Mouse (Mus musculus) MEL (cell line): ENCODE measurements around the gene Fam43a. TPM values are rescaled to one million over a fixed set of nuclear protein-coding genes. Genes with fewer than 3 reads are reported as not detected.

Experiments
- DNase-seq: peaks from one replicate; pipeline ENCODE4 v3.0.0; 2011; ENCODE audit warnings: low read depth, low spot score
- H3K27ac ChIP-seq: 2 replicates; pipeline ENCODE4 v1.5.1; 2012; ENCODE audit warnings: low read depth, mild to moderate bottlenecking, control low read depth, low read length, moderate library complexity; ENCODE audit not compliant: control insufficient read depth
- H3K27me3 ChIP-seq, 2 experiments: fragments of 150-350 bp in 1 of 2; sonication (generic) in 1 of 2; 2 replicates each; pipeline ENCODE4 v1.6.1; 2012; ENCODE audit warnings: low read length in 2 of 2, mild to moderate bottlenecking in 2 of 2, improper control_type of control experiment in 1 of 2, moderate library complexity in 1 of 2; ENCODE audit not compliant: insufficient read depth in 2 of 2, control insufficient read depth in 1 of 2
- H3K36me3 ChIP-seq, 2 experiments: 2 replicates each; pipeline ENCODE4 v1.6.1; 2012 to 2014; ENCODE audit warnings: low read length in 2 of 2, improper control_type of control experiment in 1 of 2, inconsistent platforms in 1 of 2, mild to moderate bottlenecking in 1 of 2; ENCODE audit not compliant: insufficient read depth in 2 of 2, control insufficient read depth in 1 of 2
- H3K4me1 ChIP-seq, 2 experiments: fragments of 150-350 bp in 1 of 2; sonication (generic) in 1 of 2; 2 replicates each; pipeline ENCODE4 v1.6.1; 2012; ENCODE audit warnings: low read length in 2 of 2, improper control_type of control experiment in 1 of 2, mild to moderate bottlenecking in 1 of 2; ENCODE audit not compliant: insufficient read depth in 2 of 2, control insufficient read depth in 1 of 2
- H3K4me3 ChIP-seq, 2 experiments: fragments of 150-350 bp in 1 of 2; sonication (generic) in 1 of 2; 2 replicates each; pipeline ENCODE4 v1.5.1; 2012; ENCODE audit warnings: low read depth in 2 of 2, low read length in 2 of 2, mild to moderate bottlenecking in 2 of 2, moderate library complexity in 2 of 2, control low read depth in 1 of 2, improper control_type of control experiment in 1 of 2; ENCODE audit not compliant: control insufficient read depth in 1 of 2, insufficient read depth in 1 of 2
- H3K79me2 ChIP-seq: 2 replicates; pipeline ENCODE4 v1.6.1; 2012; ENCODE audit warnings: mild to moderate bottlenecking, low read length, moderate library complexity; ENCODE audit not compliant: control insufficient read depth, poor library complexity, insufficient read depth
- H3K9ac ChIP-seq: 2 replicates; pipeline ENCODE4 v1.6.1; 2012; ENCODE audit warnings: low read depth, mild to moderate bottlenecking, control low read depth, low read length, moderate library complexity; ENCODE audit not compliant: control insufficient read depth, poor library complexity, severe bottlenecking
- H3K9me3 ChIP-seq: fragments of 150-350 bp; sonication (generic); replicated peaks from 2 replicates; pipeline ENCODE4 v1.6.1; 2012; ENCODE audit warnings: mild to moderate bottlenecking, low read length, improper control_type of control experiment, moderate library complexity; ENCODE audit not compliant: insufficient read depth
- CHD1 ChIP-seq: IDR thresholded peaks from 2 replicates; pipeline ENCODE4 v1.6.1; 2012; ENCODE audit warnings: low read depth, mild to moderate bottlenecking, inconsistent platforms, low read length, improper control_type of control experiment
- CHD2 ChIP-seq: IDR thresholded peaks from 2 replicates; pipeline ENCODE4 v1.6.1; 2011; ENCODE audit warnings: low read length, improper control_type of control experiment
- CTCF ChIP-seq, 3 experiments: IDR thresholded peaks in 2 of 3; conservative IDR thresholded peaks in 1 of 3; 2 replicates each; pipeline ENCODE4 v1.5.1; 2011 to 2012; ENCODE audit warnings: low read length in 3 of 3, low read depth in 2 of 3, mild to moderate bottlenecking in 2 of 3, improper control_type of control experiment in 1 of 3, inconsistent platforms in 1 of 3, mixed read lengths in 1 of 3, moderate library complexity in 1 of 3; ENCODE audit not compliant: control insufficient read depth in 1 of 3, insufficient read depth in 1 of 3, poor library complexity in 1 of 3, severe bottlenecking in 1 of 3
- ELF1 ChIP-seq: IDR thresholded peaks from 2 replicates; pipeline ENCODE4 v1.6.1; 2014; ENCODE audit warnings: low read depth, mild to moderate bottlenecking, inconsistent platforms, low read length, improper control_type of control experiment, moderate library complexity
- EP300 ChIP-seq, 2 experiments: IDR thresholded peaks; 2 replicates each; pipeline ENCODE4 v1.6.1; 2011; ENCODE audit warnings: improper control_type of control experiment in 2 of 2, low read length in 2 of 2, low read depth in 1 of 2, mild to moderate bottlenecking in 1 of 2
- ETS1 ChIP-seq: IDR thresholded peaks from 2 replicates; pipeline ENCODE4 v1.6.1; 2012; ENCODE audit warnings: low read depth, mild to moderate bottlenecking, inconsistent platforms, low read length, improper control_type of control experiment, moderate library complexity
- GABPA ChIP-seq: IDR thresholded peaks from 2 replicates; pipeline ENCODE4 v1.6.1; 2012; ENCODE audit warnings: low read depth, mild to moderate bottlenecking, inconsistent platforms, low read length, improper control_type of control experiment, moderate library complexity
- GATA1 ChIP-seq: IDR thresholded peaks from 2 replicates; pipeline ENCODE4 v1.6.1; 2011; ENCODE audit warnings: low read depth, low read length, improper control_type of control experiment
- JUND ChIP-seq: IDR thresholded peaks from 2 replicates; pipeline ENCODE4 v1.6.1; 2011; ENCODE audit warnings: low read depth, mild to moderate bottlenecking, improper control_type of control experiment, low read length
- KAT2A ChIP-seq: conservative IDR thresholded peaks from 2 replicates; pipeline ENCODE4 v1.6.1; 2012; ENCODE audit warnings: low read depth, low read length, improper control_type of control experiment, inconsistent platforms
- MAFK ChIP-seq: IDR thresholded peaks from 2 replicates; pipeline ENCODE4 v1.6.1; 2011; ENCODE audit warnings: low read depth, mild to moderate bottlenecking, low read length, improper control_type of control experiment, borderline replicate concordance
- MAZ ChIP-seq: IDR thresholded peaks from 2 replicates; pipeline ENCODE4 v1.6.1; 2012; ENCODE audit warnings: low read depth, mild to moderate bottlenecking, inconsistent platforms, low read length, improper control_type of control experiment
- MEF2A ChIP-seq: IDR thresholded peaks from 2 replicates; pipeline ENCODE4 v1.6.1; 2014; ENCODE audit warnings: low read depth, mild to moderate bottlenecking, inconsistent platforms, low read length, improper control_type of control experiment; ENCODE audit not compliant: poor library complexity, insufficient replicate concordance, severe bottlenecking; ENCODE audit errors: extremely low read depth
- MXI1 ChIP-seq: IDR thresholded peaks from 2 replicates; pipeline ENCODE4 v1.6.1; 2011; ENCODE audit warnings: mild to moderate bottlenecking, low read depth, low read length, improper control_type of control experiment
- MYB ChIP-seq: IDR thresholded peaks from 2 replicates; pipeline ENCODE4 v1.6.1; 2011; ENCODE audit warnings: mild to moderate bottlenecking, low read depth, low read length, improper control_type of control experiment
- MYC ChIP-seq: IDR thresholded peaks from 2 replicates; pipeline ENCODE4 v1.6.1; 2011; ENCODE audit warnings: low read depth, mild to moderate bottlenecking, low read length, improper control_type of control experiment, moderate library complexity
- NELFE ChIP-seq: IDR thresholded peaks from 2 replicates; pipeline ENCODE4 v1.6.1; 2011; ENCODE audit warnings: low read depth, low read length, improper control_type of control experiment
- NRF1 ChIP-seq: IDR thresholded peaks from 2 replicates; pipeline ENCODE4 v1.6.1; 2014; ENCODE audit warnings: low read depth, mild to moderate bottlenecking, inconsistent platforms, low read length, improper control_type of control experiment, moderate library complexity; ENCODE audit not compliant: poor library complexity, insufficient read depth, severe bottlenecking
- POLR2A ChIP-seq, 2 experiments: IDR thresholded peaks; 2 replicates each; pipeline ENCODE4 v1.6.1; 2011 to 2012; ENCODE audit warnings: low read length in 2 of 2, mild to moderate bottlenecking in 2 of 2, control low read depth in 1 of 2, improper control_type of control experiment in 1 of 2, low read depth in 1 of 2, moderate library complexity in 1 of 2; ENCODE audit not compliant: control insufficient read depth in 1 of 2, insufficient read depth in 1 of 2, poor library complexity in 1 of 2
- POLR2AphosphoS5 ChIP-seq: IDR thresholded peaks from 2 replicates; pipeline ENCODE4 v1.6.1; 2012; ENCODE audit warnings: low read depth, borderline replicate concordance, mild to moderate bottlenecking, inconsistent platforms, low read length, moderate library complexity, mixed read lengths
- RAD21 ChIP-seq: IDR thresholded peaks from 2 replicates; pipeline ENCODE4 v1.6.1; 2011; ENCODE audit warnings: mild to moderate bottlenecking, low read depth, low read length, improper control_type of control experiment
- RCOR1 ChIP-seq: IDR thresholded peaks from 2 replicates; pipeline ENCODE4 v1.6.1; 2012; ENCODE audit warnings: low read depth, mild to moderate bottlenecking, inconsistent platforms, low read length, improper control_type of control experiment
- SIN3A ChIP-seq: IDR thresholded peaks from 2 replicates; pipeline ENCODE4 v1.6.1; 2012; ENCODE audit warnings: low read length, improper control_type of control experiment, inconsistent platforms
- SMC3 ChIP-seq: IDR thresholded peaks from 2 replicates; pipeline ENCODE4 v1.6.1; 2011; ENCODE audit warnings: low read depth, low read length, improper control_type of control experiment
- TAL1 ChIP-seq: IDR thresholded peaks from 2 replicates; pipeline ENCODE4 v1.6.1; 2012; ENCODE audit warnings: mild to moderate bottlenecking, inconsistent platforms, low read length, moderate library complexity, mixed read lengths
- TBP ChIP-seq: IDR thresholded peaks from 2 replicates; pipeline ENCODE4 v1.8.0; 2011; ENCODE audit warnings: low read depth, low read length, improper control_type of control experiment
- TCF12 ChIP-seq: IDR thresholded peaks from 2 replicates; pipeline ENCODE4 v1.6.1; 2014; ENCODE audit warnings: low read depth, mild to moderate bottlenecking, inconsistent platforms, low read length, improper control_type of control experiment, moderate library complexity
- UBTF ChIP-seq: IDR thresholded peaks from 2 replicates; pipeline ENCODE4 v1.6.1; 2012; ENCODE audit warnings: low read depth, mild to moderate bottlenecking, inconsistent platforms, low read length, improper control_type of control experiment, moderate library complexity, borderline replicate concordance; ENCODE audit not compliant: insufficient read depth
- USF1 ChIP-seq: IDR thresholded peaks from 2 replicates; pipeline ENCODE4 v1.6.1; 2014; ENCODE audit warnings: low read depth, mild to moderate bottlenecking, inconsistent platforms, low read length, improper control_type of control experiment, moderate library complexity
- USF2 ChIP-seq, 2 experiments: IDR thresholded peaks; 2 replicates each; pipeline ENCODE4 v1.6.1; 2011 to 2012; ENCODE audit warnings: improper control_type of control experiment in 2 of 2, low read length in 2 of 2, borderline replicate concordance in 1 of 2, inconsistent platforms in 1 of 2, low read depth in 1 of 2, mild to moderate bottlenecking in 1 of 2; ENCODE audit not compliant: insufficient read depth in 1 of 2
- ZKSCAN1 ChIP-seq: IDR thresholded peaks from 2 replicates; pipeline ENCODE4 v1.6.1; 2012; ENCODE audit warnings: low read depth, mild to moderate bottlenecking, inconsistent platforms, low read length, improper control_type of control experiment, moderate library complexity
- ZNF384 ChIP-seq: IDR thresholded peaks from 2 replicates; pipeline ENCODE4 v1.6.1; 2012; ENCODE audit warnings: low read depth, mild to moderate bottlenecking, inconsistent platforms, low read length, improper control_type of control experiment
- polyA plus RNA-seq, 2 experiments: library from polyadenylated mRNA; stranded (reverse) in 1 of 2; unstranded in 1 of 2; fragments of >175 nt in 1 of 2; fragments of >200 nt in 1 of 2; gene quantifications; 2 replicates each; pipeline versions ENCODE4 v1.2.1 to v1.2.4; 2012; ENCODE audit warnings: low replicate concordance in 2 of 2, low read depth in 1 of 2; ENCODE audit not compliant: insufficient read length in 2 of 2, insufficient read depth in 1 of 2, missing spikeins in 1 of 2
- total RNA-seq: library from RNA; depleted of rRNA; stranded (reverse); fragments of 300-350 nt; gene quantifications from 2 replicates; pipeline ENCODE4 v1.2.3, GENCODE M21; 2012

Gene Fam43a
- total and polyA plus RNA-seq, 3 experiments, result 0.08 to 0.68 TPM; not detected in 1

- H3K79me2 ChIP-seq, result no peaks in the 10 kb centered on the region
- H3K27ac ChIP-seq, result no peak overlapping the region
- peaks cover 0 to under 1% of the 10 kb centered on the region in 2 experiments; a peak in 2 of 4 replicates for H3K4me1 ChIP-seq
- H3K4me3 ChIP-seq, result no peak overlapping the region
- H3K9ac ChIP-seq, result no peak overlapping the region
- H3K27me3 ChIP-seq, result no peaks in the 10 kb centered on the region
- no peaks in the 10 kb centered on the region for H3K9me3 ChIP-seq
- DNase-seq, result no peak
- peaks cover 2 to 29% of the 10 kb centered on the region in 2 experiments; a peak in 3 of 4 replicates for H3K36me3 ChIP-seq
- TF ChIP-seq USF1 (no peak), KAT2A (no peak)
- TF ChIP-seq, all 39 proteins: peak for 0
Measured at GRCm38 (mm10) chr16:30560601-30561000, 38.9 kb upstream of the Fam43a start.

DNA sequence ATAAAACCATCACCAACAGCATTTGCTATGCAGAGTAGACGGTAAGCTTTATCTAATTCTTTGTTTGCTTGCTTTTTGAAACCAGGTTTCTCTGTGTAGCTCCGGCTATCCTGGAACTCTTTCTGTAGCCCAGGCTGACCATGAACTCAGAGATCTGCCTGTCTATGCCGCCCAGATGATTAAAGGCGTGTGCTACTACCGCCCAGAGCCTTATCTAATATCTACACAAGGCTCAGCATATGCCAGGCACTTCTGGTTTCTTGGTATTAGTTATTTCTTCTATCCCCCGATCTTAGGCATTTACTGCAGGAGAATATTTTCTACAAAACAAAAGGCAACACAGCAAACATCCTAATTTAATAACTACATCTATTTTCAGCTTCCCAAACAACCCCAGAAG lies 33.9 kb upstream of the Fam43a start:
- Histone ChIP-seq H3K79me2 (no peaks in the 10 kb centered on the region; the same call in 1 of the 2 replicates), H3K4me1 (peaks cover 3 to 10% of the 10 kb centered on the region in 2 experiments; a peak in 3 of 4 replicates), H3K27ac (no peak overlapping the region), H3K36me3 (peaks cover 15 to 42% of the 10 kb centered on the region in 2 experiments), H3K9me3 (no peaks in the 10 kb centered on the region), H3K27me3 (no peaks in the 10 kb centered on the region), H3K9ac (no peak overlapping the region), H3K4me3 (no peak overlapping the region)
- DNase-seq, result peak; percentile 40
- TF ChIP-seq RCOR1, result no peak
- TF ChIP-seq POLR2A (IDR thresholded peaks at IDR 0.05; ENCODE audit: control insufficient read depth in 1 of 2, insufficient read depth in 1 of 2, low read depth in 1 of 2, low read length in 2 of 2, poor library complexity in 1 of 2), result no peak
- no peak for TF ChIP-seq NELFE
- peak; percentile 48 for TF ChIP-seq TAL1
- TF ChIP-seq JUND, result no peak
- TF ChIP-seq TBP, result no peak
- TF ChIP-seq UBTF, result no peak
- no peak for TF ChIP-seq MYB
- TF ChIP-seq ZKSCAN1, result no peak
- no peak for TF ChIP-seq ZNF384
- peak; percentile 42 to 48; a peak in 2 of 4 replicates for TF ChIP-seq EP300 (IDR thresholded peaks at IDR 0.05; ENCODE audit: low read depth in 1 of 2, low read length in 2 of 2)
- TF ChIP-seq MAZ, result no peak
- TF ChIP-seq SIN3A, result no peak
- TF ChIP-seq CHD1, result no peak
- TF ChIP-seq GATA1, result peak; percentile 76
- no peak for TF ChIP-seq POLR2AphosphoS5
- TF ChIP-seq CTCF (IDR thresholded peaks at IDR 0.05 in 2 of 3, conservative IDR thresholded peaks at IDR 0.05 in 1 of 3; ENCODE audit: control insufficient read depth in 1 of 3, insufficient read depth in 1 of 3, low read depth in 2 of 3, low read length in 3 of 3, poor library complexity in 1 of 3, severe bottlenecking in 1 of 3), result no peak
- no peak for TF ChIP-seq MAFK
- no peak for TF ChIP-seq ELF1
- TF ChIP-seq NRF1, result no peak
- no peak for TF ChIP-seq GABPA
- no peak for TF ChIP-seq MEF2A
- TF ChIP-seq USF2 (IDR thresholded peaks at IDR 0.05; ENCODE audit: borderline replicate concordance in 1 of 2, insufficient read depth in 1 of 2, low read depth in 1 of 2, low read length in 2 of 2), result no peak
- TF ChIP-seq KAT2A, result no peak
- TF ChIP-seq SMC3, result no peak
- TF ChIP-seq RAD21, result no peak
- no peak for TF ChIP-seq CHD2
- TF ChIP-seq USF1, result no peak
- no peak for TF ChIP-seq MXI1
- TF ChIP-seq MYC, result 0 out of 2 replicates have a peak, but pooled peaks have one; percentile 38
- TF ChIP-seq ETS1, result peak; percentile 24; the same call in 1 of the 2 replicates
- TF ChIP-seq TCF12, result peak; percentile 60
